Mouse (Mus musculus) gastrocnemius, postnatal 25 days (tissue): ENCODE results near the gene Sec14l3. TPM values are rescaled to one million over a fixed set of nuclear protein-coding genes. Genes with fewer than 3 reads are reported as not detected.
"Not testable (repeated sequence)": the region's sequence is repeated elsewhere in the genome, so short reads cannot be mapped to it uniquely, and the experiment has no call there.

ENCODE experiments used
- DNase-seq: peaks from one replicate; pipeline ENCODE4 v3.0.0; 2022
- long read RNA-seq, 2 experiments: library from polyadenylated mRNA; stranded (forward); transcript quantifications; one replicate each; pipeline ENCODE4 v2.0.0; 2021
- total RNA-seq, 2 experiments: library from RNA; stranded (reverse); gene quantifications; 1 replicate in 1 of 2; 2 replicates in 1 of 2; pipeline ENCODE4 v1.2.3; 2021

Gene Sec14l3
- total RNA-seq, result not detected
- long read RNA-seq, experiment 1, result 0 reads
- long read RNA-seq, experiment 2, result 0 reads

GRCm38 (mm10) chr11:4064627-4065122 is at the start of gene Sec14l3:
TSS of gene Sec14l3 (plus strand) at chr11:4064841.
- DNase-seq, result no peak

DNA sequence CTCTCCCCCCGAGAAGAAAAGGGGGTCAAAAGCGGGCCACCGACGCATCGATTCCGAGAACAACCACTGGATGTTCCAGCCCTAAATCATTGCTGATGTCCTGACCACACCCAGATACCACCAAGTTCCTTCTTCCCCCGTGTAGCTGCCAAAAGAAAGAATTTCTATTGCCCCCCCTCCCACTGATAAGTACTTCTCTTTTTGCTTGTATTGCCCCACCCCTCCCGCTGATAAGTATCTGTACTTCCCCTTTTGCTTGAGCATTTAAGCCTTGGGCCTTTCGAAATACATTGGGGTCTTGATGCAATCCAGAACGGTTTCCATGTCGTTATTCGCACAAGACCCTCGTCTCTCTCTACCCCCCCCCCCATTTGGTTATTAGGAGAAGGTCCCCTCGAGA is 48.8 kb upstream of the Sec14l3 start:
- not testable (repeated sequence) for DNase-seq

DNA sequence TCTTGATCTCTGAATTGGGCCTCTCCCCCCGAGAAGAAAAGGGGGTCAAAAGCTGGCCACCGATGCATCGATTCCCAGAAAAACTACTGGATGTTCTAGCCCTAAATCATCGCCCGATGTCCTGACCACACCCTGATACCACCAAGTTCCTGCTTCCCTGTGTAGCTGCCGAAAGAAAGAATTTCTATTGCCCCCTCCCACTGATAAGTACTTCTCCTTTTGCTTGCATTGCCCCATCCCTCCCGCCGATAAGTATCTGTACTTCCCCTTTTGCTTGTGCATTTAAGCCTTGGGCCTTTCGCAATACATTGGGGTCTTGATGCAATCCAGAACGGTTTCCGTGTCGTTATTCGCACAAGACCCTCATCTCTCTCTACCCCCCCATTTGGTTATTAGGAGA is 42.5 kb upstream of the Sec14l3 start:
- not testable (repeated sequence) for DNase-seq

- DNase-seq, result no peak
Observed at GRCm38 (mm10) chr11:4023321-4023720, 41.3 kb upstream of the Sec14l3 start.

DNA sequence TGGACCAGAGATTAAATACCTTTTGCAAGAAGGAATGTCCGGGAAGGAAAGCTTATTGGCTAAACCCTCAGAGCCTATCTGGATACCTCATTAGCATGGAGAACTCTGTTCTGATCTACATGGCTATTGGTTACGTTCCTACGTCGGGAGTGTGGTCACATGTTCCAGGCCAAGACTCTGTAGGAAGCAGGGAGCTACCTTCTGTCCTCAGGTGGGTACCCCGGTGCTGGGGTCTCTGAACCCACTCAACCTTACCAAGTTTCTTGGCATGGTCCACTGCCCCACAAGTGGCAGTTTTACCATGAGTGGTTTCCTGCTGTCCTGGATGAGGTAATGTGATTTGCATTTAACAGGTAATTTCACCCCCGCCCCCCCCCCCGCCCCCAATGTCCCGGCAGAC is 37.6 kb upstream of the Sec14l3 start:
- DNase-seq, result no peak

GRCm38 (mm10) chr11:4027561-4028334 is 36.9 kb upstream of the Sec14l3 start:
- no peak for DNase-seq

DNA sequence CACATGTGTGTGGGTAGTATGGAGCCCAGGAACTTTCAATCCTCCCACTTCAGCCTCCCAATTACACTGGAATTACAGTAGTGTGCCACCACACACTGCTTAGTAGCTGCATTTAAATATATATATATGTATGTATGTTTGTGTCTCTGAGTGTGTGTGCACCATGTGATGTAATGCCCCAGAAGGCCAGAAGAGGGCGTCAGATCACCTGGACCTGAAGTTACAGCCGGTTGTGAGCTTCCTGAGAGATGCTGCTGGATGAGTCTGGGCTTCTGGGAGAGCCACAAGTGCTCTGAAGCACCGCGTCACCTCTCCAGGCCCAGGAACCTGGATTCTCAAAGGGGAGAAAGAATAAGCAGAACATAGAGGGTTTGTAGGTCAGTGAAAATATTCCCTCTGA is 35.3 kb upstream of the Sec14l3 start:
- DNase-seq, result no peak

DNA sequence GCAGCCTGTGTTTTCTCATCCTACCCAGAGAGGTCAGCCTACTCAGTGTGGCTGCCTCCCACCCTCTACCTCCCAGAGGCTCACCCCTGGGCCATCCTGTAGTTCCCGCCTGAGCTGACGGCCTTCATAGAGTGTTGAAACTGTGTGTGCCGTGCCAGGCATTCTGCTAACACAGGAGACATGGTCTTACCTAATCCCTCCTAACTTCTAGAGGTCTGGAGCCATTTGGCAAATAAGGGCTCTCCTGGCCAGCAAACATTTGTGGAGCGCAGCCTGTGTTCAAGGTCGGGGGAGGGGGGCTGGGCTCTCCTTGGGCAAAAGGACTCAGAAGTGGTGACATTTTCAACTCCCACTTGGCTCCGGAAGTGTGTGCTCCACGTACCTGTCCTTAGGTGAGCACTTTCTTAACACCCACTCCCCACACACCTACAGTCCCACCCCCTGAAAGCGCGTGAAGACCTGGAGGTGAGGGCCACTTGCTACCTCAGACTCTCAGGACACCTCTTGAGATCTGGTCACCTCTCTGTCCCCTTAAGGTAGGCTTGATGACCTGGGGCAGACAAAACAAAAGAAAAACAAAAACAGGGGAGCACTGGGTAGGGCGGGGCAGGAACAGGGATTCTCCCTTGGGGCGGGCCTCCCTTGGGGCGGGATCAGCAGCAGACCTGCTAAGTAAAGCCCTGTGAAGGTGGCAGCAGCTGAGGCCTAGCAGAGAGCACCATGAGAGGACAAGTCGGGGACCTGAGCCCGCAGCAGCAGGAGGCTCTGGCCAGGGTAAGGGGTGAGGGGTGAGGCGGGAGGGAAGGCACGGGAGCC is 33.3 kb upstream of the Sec14l3 start, which contains the start of gene Sec14l4:
TSS of gene Sec14l4 (plus strand) at position 337 of the 816 bp plus-strand sequence.
- DNase-seq, result no peak

DNA sequence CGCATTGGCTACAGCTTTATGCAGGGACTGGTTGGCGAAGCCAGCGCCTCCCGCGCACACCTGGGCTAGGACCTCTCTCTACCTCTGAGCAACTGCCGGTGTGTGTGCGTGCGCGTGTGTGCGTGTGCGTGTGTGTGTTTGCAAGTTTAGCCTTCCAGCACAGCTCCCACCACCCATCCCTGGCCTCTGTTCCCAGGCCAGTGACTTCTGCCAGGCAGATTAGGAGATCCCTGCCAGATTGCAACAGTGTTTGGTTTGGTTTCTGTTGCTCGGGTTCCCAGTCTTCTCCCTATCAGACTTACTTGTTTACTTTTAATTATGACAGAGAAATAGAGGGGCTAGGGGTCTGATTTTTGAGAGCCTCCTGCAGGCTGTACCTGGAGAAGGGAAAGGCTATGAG is 32.7 kb upstream of the Sec14l3 start:
- no peak for DNase-seq

DNA sequence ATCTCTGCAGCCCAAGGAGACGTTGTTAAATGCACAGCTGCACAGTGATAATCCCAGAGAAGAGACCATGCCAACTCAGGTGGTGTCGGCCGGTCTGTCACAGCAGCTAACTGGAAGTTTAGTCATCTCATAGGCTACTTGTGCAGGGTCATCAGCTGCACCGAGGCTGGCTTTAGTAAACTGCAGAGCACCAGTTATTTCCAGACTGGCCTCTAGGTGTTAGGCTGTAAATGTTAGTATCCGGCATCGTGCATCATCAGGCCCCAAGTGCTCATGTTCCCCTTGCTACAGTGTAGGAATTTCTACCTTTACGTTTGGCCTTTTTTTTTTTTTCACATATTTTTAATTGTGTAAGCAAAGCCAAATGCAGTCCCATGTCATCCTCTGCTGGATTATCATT is 31.2 kb upstream of the Sec14l3 start:
- no peak for DNase-seq

GRCm38 (mm10) chr11:4034169-4034568 is 30.5 kb upstream of the Sec14l3 start:
- DNase-seq, result no peak

GRCm38 (mm10) chr11:4035116-4035892 is 29.3 kb upstream of the Sec14l3 start:
- DNase-seq, result no peak

DNA sequence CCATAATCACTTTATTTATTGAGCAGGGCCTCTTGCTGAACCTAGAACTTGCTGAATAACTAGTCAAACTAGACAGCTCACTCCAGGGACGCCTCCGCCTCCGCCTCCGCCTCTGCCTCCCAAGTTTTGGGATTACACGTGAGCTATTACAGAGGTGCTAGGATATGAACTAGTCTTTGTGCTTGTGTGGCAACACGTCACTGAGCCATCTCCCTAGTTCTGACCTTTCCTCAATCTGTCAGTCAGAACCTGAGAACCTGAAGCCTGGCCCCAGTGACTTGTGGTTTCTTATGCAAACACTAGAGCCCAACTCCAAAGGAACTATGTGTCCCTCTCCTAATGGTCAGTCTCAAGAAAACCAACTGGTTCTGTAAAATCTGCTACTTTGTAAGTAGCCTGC is 28.7 kb upstream of the Sec14l3 start:
- no peak for DNase-seq

GRCm38 (mm10) chr11:4036365-4037084 is 28.1 kb upstream of the Sec14l3 start:
- no peak for DNase-seq

DNA sequence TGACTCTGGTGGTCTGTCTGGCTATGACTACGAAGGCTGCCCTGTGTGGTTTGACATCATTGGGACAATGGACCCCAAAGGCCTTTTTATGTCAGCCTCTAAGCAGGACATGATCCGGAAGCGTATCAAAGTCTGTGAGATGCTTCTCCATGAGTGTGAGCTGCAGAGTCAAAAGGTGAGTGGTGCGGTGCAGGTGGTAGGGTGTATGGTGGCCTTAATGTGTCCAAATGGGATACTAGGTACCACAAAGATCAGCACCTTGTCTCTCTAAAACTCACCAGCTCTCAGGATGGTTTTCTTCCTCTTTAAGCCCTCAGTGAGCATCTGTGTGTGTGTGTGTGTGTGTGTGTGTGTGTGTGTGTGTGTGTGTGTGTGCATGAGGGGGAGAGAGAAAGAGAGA is 24.7 kb upstream of the Sec14l3 start:
- no peak for DNase-seq

- DNase-seq, result no peak
Observed at GRCm38 (mm10) chr11:4041123-4041625, 23.5 kb upstream of the Sec14l3 start.

GRCm38 (mm10) chr11:4043081-4043480 is 21.6 kb upstream of the Sec14l3 start:
- no peak for DNase-seq

- DNase-seq, result no peak
Observed at GRCm38 (mm10) chr11:4046526-4046925, 18.1 kb upstream of the Sec14l3 start.

DNA sequence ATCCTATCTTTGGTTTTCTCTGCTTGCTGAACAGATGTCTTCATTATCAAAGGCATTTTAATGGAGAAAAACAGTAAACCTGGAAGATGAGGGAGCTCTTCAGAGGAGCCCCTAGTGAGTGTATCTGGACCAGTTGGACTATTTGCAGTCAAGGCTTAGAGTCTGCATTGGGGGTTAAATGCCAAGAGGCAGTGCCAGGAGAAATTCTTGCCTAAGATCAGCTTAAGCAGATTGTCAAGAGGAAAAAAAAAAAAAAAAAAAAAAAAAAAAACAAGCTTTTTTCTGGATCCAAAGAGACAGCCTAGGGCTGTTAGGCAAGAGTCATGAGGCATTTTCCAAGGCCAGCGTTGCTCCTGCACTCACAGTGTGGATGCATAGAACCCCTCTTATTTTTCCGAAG is 16.9 kb upstream of the Sec14l3 start:
- no peak for DNase-seq

DNA sequence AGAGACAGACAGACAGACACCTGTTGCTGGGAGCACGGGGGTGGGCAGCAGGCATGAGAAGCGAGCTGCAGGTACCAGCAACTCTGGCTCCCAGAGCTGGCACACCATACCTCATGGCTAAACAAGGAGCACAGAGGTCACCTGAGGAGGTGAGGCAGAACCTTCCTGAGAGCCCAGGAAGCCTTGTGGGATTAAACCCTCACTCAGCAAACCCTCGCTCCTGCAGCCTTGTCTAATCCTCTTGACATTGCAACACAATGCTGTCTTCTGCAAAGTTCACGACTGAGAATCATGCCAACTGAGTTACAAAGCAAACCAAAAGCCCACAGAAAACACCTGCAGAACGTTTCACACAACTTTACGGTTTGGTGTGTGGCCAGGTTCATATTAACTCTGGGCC is 16.2 kb upstream of the Sec14l3 start:
- no peak for DNase-seq

GRCm38 (mm10) chr11:4053586-4053985 is 11.1 kb upstream of the Sec14l3 start:
- no peak for DNase-seq
